Mouse (Mus musculus): Measurements from ENCODE around the gene Sppl3. TPM values are rescaled to one million over a fixed set of nuclear protein-coding genes. Genes with fewer than 3 reads are reported as not detected.
"Not testable (repeated sequence)": the region's sequence is repeated elsewhere in the genome, so short reads cannot be mapped to it uniquely, and the experiment has no call there.

Gene Sppl3
- polyA plus RNA-seq, 1 experiment from 2014 or later: 25.7 TPM

- Histone ChIP-seq H3K4me1 (ENCODE audit: control insufficient read depth, insufficient read depth, low read length) (no peaks in the 10 kb centered on the region), H3K4me2 (ENCODE audit: low read depth, low read length) (no peak overlapping the region), H3K9me3 (ENCODE audit: control insufficient read depth, low read length) (no peaks in the 10 kb centered on the region), H3K9ac (ENCODE audit: low read depth, low read length) (no peak overlapping the region), H3K27me3 (replicated peaks; ENCODE audit: control insufficient read depth, insufficient read depth, low read length) (no peaks in the 10 kb centered on the region), H3K36me3 (ENCODE audit: control insufficient read depth, insufficient read depth, low read length) (peaks cover 22% of the 10 kb centered on the region), H3K27ac (replicated peaks; ENCODE audit: low read depth, low read length) (no peak overlapping the region), H3K4me3 (ENCODE audit: low read depth, low read length) (no peak overlapping the region)
- ATAC-seq (ENCODE audit: low read depth): no peak
- WGBS: 78% methylated on average over 4 of the region's 4 CpGs
- DNase-seq (ENCODE audit: low spot score): no peak
Observed at GRCm38 (mm10) chr5:115066245-115066644, 55.3 kb downstream of the Sppl3 start.

- WGBS: 92% methylated on average over 11 of the region's 11 CpGs
- DNase-seq (ENCODE audit: low spot score) (no peak), ATAC-seq (ENCODE audit: low read depth) (no peak)
- Histone ChIP-seq H3K9ac (ENCODE audit: low read depth, low read length) (no peak overlapping the region), H3K36me3 (ENCODE audit: control insufficient read depth, insufficient read depth, low read length) (peaks cover 5% of the 10 kb centered on the region; the same call in 1 of the 2 replicates), H3K27ac (replicated peaks; ENCODE audit: low read depth, low read length) (no peak overlapping the region), H3K27me3 (replicated peaks; ENCODE audit: control insufficient read depth, insufficient read depth, low read length) (no peaks in the 10 kb centered on the region), H3K4me3 (ENCODE audit: low read depth, low read length) (no peak overlapping the region), H3K4me1 (ENCODE audit: control insufficient read depth, insufficient read depth, low read length) (no peaks in the 10 kb centered on the region), H3K4me2 (ENCODE audit: low read depth, low read length) (no peak overlapping the region), H3K9me3 (ENCODE audit: control insufficient read depth, low read length) (no peaks in the 10 kb centered on the region)
Observed at GRCm38 (mm10) chr5:115068671-115069421, 57.9 kb downstream of the Sppl3 start.

- no peak overlapping the region for H3K9ac ChIP-seq (ENCODE audit: low read depth, low read length)
- no peaks in the 10 kb centered on the region for H3K4me1 ChIP-seq (ENCODE audit: control insufficient read depth, insufficient read depth, low read length)
- ATAC-seq (ENCODE audit: low read depth) (no peak), DNase-seq (ENCODE audit: low spot score) (no peak)
- H3K27me3 ChIP-seq (replicated peaks; ENCODE audit: control insufficient read depth, insufficient read depth, low read length): no peaks in the 10 kb centered on the region
- H3K4me3 ChIP-seq (ENCODE audit: low read depth, low read length): no peak overlapping the region
- H3K9me3 ChIP-seq (ENCODE audit: control insufficient read depth, low read length): no peaks in the 10 kb centered on the region
- WGBS: 84% methylated on average over 3 of the region's 3 CpGs
- no peak overlapping the region for H3K27ac ChIP-seq (replicated peaks; ENCODE audit: low read depth, low read length)
- H3K4me2 ChIP-seq (ENCODE audit: low read depth, low read length): no peak overlapping the region
- peaks cover 2% of the 10 kb centered on the region; the same call in 1 of the 2 replicates for H3K36me3 ChIP-seq (ENCODE audit: control insufficient read depth, insufficient read depth, low read length)
Observed at GRCm38 (mm10) chr5:115069611-115070010, 58.7 kb downstream of the Sppl3 start.

- Histone ChIP-seq H3K9ac (ENCODE audit: low read depth, low read length) (no peak overlapping the region), H3K36me3 (ENCODE audit: control insufficient read depth, insufficient read depth, low read length) (peaks cover 11% of the 10 kb centered on the region; the same call in 1 of the 2 replicates), H3K9me3 (ENCODE audit: control insufficient read depth, low read length) (no peaks in the 10 kb centered on the region), H3K27ac (replicated peaks; ENCODE audit: low read depth, low read length) (no peak overlapping the region), H3K4me1 (ENCODE audit: control insufficient read depth, insufficient read depth, low read length) (no peaks in the 10 kb centered on the region), H3K27me3 (replicated peaks; ENCODE audit: control insufficient read depth, insufficient read depth, low read length) (no peaks in the 10 kb centered on the region), H3K4me2 (ENCODE audit: low read depth, low read length) (no peak overlapping the region), H3K4me3 (ENCODE audit: low read depth, low read length) (no peak overlapping the region)
- no peak for ATAC-seq (ENCODE audit: low read depth)
- 100% methylated on average over 2 of the region's 2 CpGs for WGBS
- DNase-seq (ENCODE audit: low spot score): no peak
Observed at GRCm38 (mm10) chr5:115070457-115070856, 59.5 kb downstream of the Sppl3 start.

- Histone ChIP-seq H3K4me2 (ENCODE audit: low read depth, low read length) (no peak overlapping the region), H3K27ac (replicated peaks; ENCODE audit: low read depth, low read length) (peak overlapping the region; percentile 63; the same call in 1 of the 2 replicates)
Observed at GRCm38 (mm10) chr5:115071096-115071901, 60.4 kb downstream of the Sppl3 start.

GRCm38 (mm10) chr5:115072143-115072542 lies 61.2 kb downstream of the Sppl3 start:
- Histone ChIP-seq H3K4me1 (ENCODE audit: control insufficient read depth, insufficient read depth, low read length) (no peaks in the 10 kb centered on the region), H3K36me3 (ENCODE audit: control insufficient read depth, insufficient read depth, low read length) (peaks cover 21% of the 10 kb centered on the region), H3K27ac (replicated peaks; ENCODE audit: low read depth, low read length) (peak overlapping the region; percentile 63; the same call in 1 of the 2 replicates), H3K4me3 (ENCODE audit: low read depth, low read length) (no peak overlapping the region), H3K27me3 (replicated peaks; ENCODE audit: control insufficient read depth, insufficient read depth, low read length) (no peaks in the 10 kb centered on the region), H3K4me2 (ENCODE audit: low read depth, low read length) (no peak overlapping the region), H3K9ac (ENCODE audit: low read depth, low read length) (no peak overlapping the region), H3K9me3 (ENCODE audit: control insufficient read depth, low read length) (no peaks in the 10 kb centered on the region)
- peak; percentile 74 for ATAC-seq (ENCODE audit: low read depth)
- 87% methylated on average over 7 of the region's 7 CpGs for WGBS
- peak; percentile 88 for DNase-seq (ENCODE audit: low spot score)

More at GRCm38 (mm10) chr5:115071096-115071901, 60.4 kb downstream of the Sppl3 start:
- peak; percentile 75 for DNase-seq (ENCODE audit: low spot score)
- Histone ChIP-seq H3K36me3 (ENCODE audit: control insufficient read depth, insufficient read depth, low read length) (peaks cover 17% of the 10 kb centered on the region), H3K9ac (ENCODE audit: low read depth, low read length) (no peak overlapping the region), H3K4me1 (ENCODE audit: control insufficient read depth, insufficient read depth, low read length) (no peaks in the 10 kb centered on the region), H3K4me3 (ENCODE audit: low read depth, low read length) (no peak overlapping the region), H3K27me3 (replicated peaks; ENCODE audit: control insufficient read depth, insufficient read depth, low read length) (no peaks in the 10 kb centered on the region), H3K9me3 (ENCODE audit: control insufficient read depth, low read length) (no peaks in the 10 kb centered on the region)
- 82% methylated on average over 11 of the region's 11 CpGs for WGBS
- peak; percentile 81 for ATAC-seq (ENCODE audit: low read depth)

GRCm38 (mm10) chr5:115073306-115073705 lies 62.4 kb downstream of the Sppl3 start:
- WGBS: 92% methylated on average over 6 of the region's 8 CpGs
- not testable (repeated sequence) for H3K4me2 ChIP-seq (ENCODE audit: low read depth, low read length); H3K27me3 ChIP-seq (replicated peaks; ENCODE audit: control insufficient read depth, insufficient read depth, low read length); DNase-seq (ENCODE audit: low spot score); ATAC-seq (ENCODE audit: low read depth); H3K27ac ChIP-seq (replicated peaks; ENCODE audit: low read depth, low read length); H3K9me3 ChIP-seq (ENCODE audit: control insufficient read depth, low read length); H3K4me3 ChIP-seq (ENCODE audit: low read depth, low read length); H3K9ac ChIP-seq (ENCODE audit: low read depth, low read length); H3K4me1 ChIP-seq (ENCODE audit: control insufficient read depth, insufficient read depth, low read length)
- H3K36me3 ChIP-seq (ENCODE audit: control insufficient read depth, insufficient read depth, low read length): peaks cover 28% of the 10 kb centered on the region

- Histone ChIP-seq H3K36me3 (ENCODE audit: control insufficient read depth, insufficient read depth, low read length) (peaks cover 28% of the 10 kb centered on the region), H3K27ac (replicated peaks; ENCODE audit: low read depth, low read length) (no peak overlapping the region), H3K4me3 (ENCODE audit: low read depth, low read length) (no peak overlapping the region), H3K4me1 (ENCODE audit: control insufficient read depth, insufficient read depth, low read length) (no peaks in the 10 kb centered on the region), H3K27me3 (replicated peaks; ENCODE audit: control insufficient read depth, insufficient read depth, low read length) (no peaks in the 10 kb centered on the region), H3K4me2 (ENCODE audit: low read depth, low read length) (no peak overlapping the region), H3K9me3 (ENCODE audit: control insufficient read depth, low read length) (no peaks in the 10 kb centered on the region), H3K9ac (ENCODE audit: low read depth, low read length) (no peak overlapping the region)
- DNase-seq (ENCODE audit: low spot score) (no peak), ATAC-seq (ENCODE audit: low read depth) (no peak)
- WGBS: 85% methylated on average over 4 of the region's 4 CpGs
Observed at GRCm38 (mm10) chr5:115074749-115075148, 63.8 kb downstream of the Sppl3 start.

Measured in embryonic facial prominence, embryonic 14.5 days (tissue).